Mouse (Mus musculus): ENCODE measurements at regions not wholly inside any gene's neighbourhood (a gene's known extent, or its start where the extent isn't known, plus 50 kb on each side); places are given as distances from the start of the nearest gene placed in this dataset.

GRCm38 (mm10) chr17:45799725-45800124, 66.1 kb upstream of the 1600014C23Rik start:
- Histone ChIP-seq H3K27me3 (ENCODE audit: control insufficient read depth in 1 of 2, insufficient read depth in 2 of 2, low read length in 2 of 2) (peaks cover 7 to 13% of the 10 kb centered on the region in 2 experiments), H3K4me1 (ENCODE audit: control insufficient read depth in 1 of 2, insufficient read depth in 2 of 2, low read length in 2 of 2) (no peaks in the 10 kb centered on the region; a peak in 1 of 4 replicates), H3K27ac (ENCODE audit: control insufficient read depth, low read depth, low read length) (no peak overlapping the region), H3K4me3 (ENCODE audit: control insufficient read depth in 1 of 2, insufficient read depth in 1 of 2, low read depth in 2 of 2, low read length in 2 of 2) (no peak overlapping the region), H3K9ac (ENCODE audit: control insufficient read depth, low read depth, low read length, poor library complexity, severe bottlenecking) (no peak overlapping the region), H3K9me3 (replicated peaks; ENCODE audit: insufficient read depth, low read length) (no peaks in the 10 kb centered on the region), H3K36me3 (ENCODE audit: control insufficient read depth in 1 of 2, insufficient read depth in 2 of 2, low read length in 2 of 2) (no peaks in the 10 kb centered on the region), H3K79me2 (ENCODE audit: control insufficient read depth, insufficient read depth, low read length, poor library complexity) (no peaks in the 10 kb centered on the region)
- TF ChIP-seq POLR2A (IDR thresholded peaks at IDR 0.05; ENCODE audit: control insufficient read depth in 1 of 2, insufficient read depth in 1 of 2, low read depth in 1 of 2, low read length in 2 of 2, poor library complexity in 1 of 2) = no peak
- no peak for TF ChIP-seq GABPA (IDR thresholded peaks at IDR 0.05; ENCODE audit: low read depth, low read length)
- TF ChIP-seq ZNF384 (IDR thresholded peaks at IDR 0.05; ENCODE audit: low read depth, low read length) = no peak
- TF ChIP-seq RAD21 (IDR thresholded peaks at IDR 0.05; ENCODE audit: low read depth, low read length) = no peak
- no peak for TF ChIP-seq TCF12 (IDR thresholded peaks at IDR 0.05; ENCODE audit: low read depth, low read length)
- no peak for TF ChIP-seq POLR2AphosphoS5 (IDR thresholded peaks at IDR 0.05; ENCODE audit: borderline replicate concordance, low read depth, low read length)
- no peak for TF ChIP-seq EP300 (IDR thresholded peaks at IDR 0.05; ENCODE audit: low read depth in 1 of 2, low read length in 2 of 2)
- TF ChIP-seq MEF2A (IDR thresholded peaks at IDR 0.05; ENCODE audit: extremely low read depth, insufficient replicate concordance, low read depth, low read length, poor library complexity, severe bottlenecking) = no peak
- no peak for TF ChIP-seq ZKSCAN1 (IDR thresholded peaks at IDR 0.05; ENCODE audit: low read depth, low read length)
- no peak for DNase-seq (ENCODE audit: low read depth, low spot score)

GRCm38 (mm10) chr17:45798996-45799395, 65.4 kb upstream of the 1600014C23Rik start:
- TF ChIP-seq RCOR1 (IDR thresholded peaks at IDR 0.05; ENCODE audit: low read depth, low read length) (no peak), ZNF384 (IDR thresholded peaks at IDR 0.05; ENCODE audit: low read depth, low read length) (no peak), POLR2AphosphoS5 (IDR thresholded peaks at IDR 0.05; ENCODE audit: borderline replicate concordance, low read depth, low read length) (no peak), ZKSCAN1 (IDR thresholded peaks at IDR 0.05; ENCODE audit: low read depth, low read length) (no peak), CTCF (IDR thresholded peaks at IDR 0.05 in 2 of 3, conservative IDR thresholded peaks at IDR 0.05 in 1 of 3; ENCODE audit: control insufficient read depth in 1 of 3, insufficient read depth in 1 of 3, low read depth in 2 of 3, low read length in 3 of 3, poor library complexity in 1 of 3, severe bottlenecking in 1 of 3) (no peak), MAX (IDR thresholded peaks at IDR 0.05; ENCODE audit: low read length) (no peak), GABPA (IDR thresholded peaks at IDR 0.05; ENCODE audit: low read depth, low read length) (no peak), RAD21 (IDR thresholded peaks at IDR 0.05; ENCODE audit: low read depth, low read length) (no peak), KAT2A (conservative IDR thresholded peaks at IDR 0.05; ENCODE audit: low read depth, low read length) (no peak)
- H3K27ac ChIP-seq (ENCODE audit: control insufficient read depth, low read depth, low read length) = no peak overlapping the region
- no peak overlapping the region for H3K4me3 ChIP-seq (ENCODE audit: control insufficient read depth in 1 of 2, insufficient read depth in 1 of 2, low read depth in 2 of 2, low read length in 2 of 2)
- peaks cover 10 to 14% of the 10 kb centered on the region in 2 experiments for H3K27me3 ChIP-seq (ENCODE audit: control insufficient read depth in 1 of 2, insufficient read depth in 2 of 2, low read length in 2 of 2)
- no peak for DNase-seq (ENCODE audit: low read depth, low spot score)
- H3K36me3 ChIP-seq (ENCODE audit: control insufficient read depth in 1 of 2, insufficient read depth in 2 of 2, low read length in 2 of 2) = no peaks in the 10 kb centered on the region
- H3K9me3 ChIP-seq (replicated peaks; ENCODE audit: insufficient read depth, low read length) = no peaks in the 10 kb centered on the region
- no peaks in the 10 kb centered on the region for H3K79me2 ChIP-seq (ENCODE audit: control insufficient read depth, insufficient read depth, low read length, poor library complexity)
- H3K4me1 ChIP-seq (ENCODE audit: control insufficient read depth in 1 of 2, insufficient read depth in 2 of 2, low read length in 2 of 2) = no peaks in the 10 kb centered on the region; a peak in 1 of 4 replicates
- H3K9ac ChIP-seq (ENCODE audit: control insufficient read depth, low read depth, low read length, poor library complexity, severe bottlenecking) = no peak overlapping the region

GRCm38 (mm10) chr17:45798456-45798855, 64.8 kb upstream of the 1600014C23Rik start:
- Histone ChIP-seq H3K27ac (ENCODE audit: control insufficient read depth, low read depth, low read length) (no peak overlapping the region), H3K27me3 (ENCODE audit: control insufficient read depth in 1 of 2, insufficient read depth in 2 of 2, low read length in 2 of 2) (peaks cover 10 to 14% of the 10 kb centered on the region in 2 experiments), H3K9me3 (replicated peaks; ENCODE audit: insufficient read depth, low read length) (no peaks in the 10 kb centered on the region), H3K4me3 (ENCODE audit: control insufficient read depth in 1 of 2, insufficient read depth in 1 of 2, low read depth in 2 of 2, low read length in 2 of 2) (no peak overlapping the region), H3K4me1 (ENCODE audit: control insufficient read depth in 1 of 2, insufficient read depth in 2 of 2, low read length in 2 of 2) (no peaks in the 10 kb centered on the region; a peak in 1 of 4 replicates), H3K9ac (ENCODE audit: control insufficient read depth, low read depth, low read length, poor library complexity, severe bottlenecking) (no peak overlapping the region), H3K36me3 (ENCODE audit: control insufficient read depth in 1 of 2, insufficient read depth in 2 of 2, low read length in 2 of 2) (no peaks in the 10 kb centered on the region), H3K79me2 (ENCODE audit: control insufficient read depth, insufficient read depth, low read length, poor library complexity) (no peaks in the 10 kb centered on the region)
- DNase-seq (ENCODE audit: low read depth, low spot score) = no peak
- TF ChIP-seq CHD2 (IDR thresholded peaks at IDR 0.05; ENCODE audit: low read length) = no peak
- TF ChIP-seq TAL1 (IDR thresholded peaks at IDR 0.05; ENCODE audit: low read length) = no peak
- no peak for TF ChIP-seq USF1 (IDR thresholded peaks at IDR 0.05; ENCODE audit: low read depth, low read length)
- TF ChIP-seq POLR2AphosphoS2 (IDR thresholded peaks at IDR 0.05; ENCODE audit: low read length) = no peak
- TF ChIP-seq UBTF (IDR thresholded peaks at IDR 0.05; ENCODE audit: borderline replicate concordance, insufficient read depth, low read depth, low read length) = no peak
- no peak for TF ChIP-seq ZNF384 (IDR thresholded peaks at IDR 0.05; ENCODE audit: low read depth, low read length)
- no peak for TF ChIP-seq TCF12 (IDR thresholded peaks at IDR 0.05; ENCODE audit: low read depth, low read length)
- TF ChIP-seq MAFK (IDR thresholded peaks at IDR 0.05; ENCODE audit: borderline replicate concordance, low read depth, low read length) = no peak
- no peak for TF ChIP-seq USF2 (IDR thresholded peaks at IDR 0.05; ENCODE audit: borderline replicate concordance in 1 of 2, insufficient read depth in 1 of 2, low read depth in 1 of 2, low read length in 2 of 2)
- no peak for TF ChIP-seq HCFC1 (IDR thresholded peaks at IDR 0.05; ENCODE audit: low read depth, low read length)
- TF ChIP-seq SIN3A (IDR thresholded peaks at IDR 0.05; ENCODE audit: low read length) = no peak
- TF ChIP-seq POLR2AphosphoS5 (IDR thresholded peaks at IDR 0.05; ENCODE audit: borderline replicate concordance, low read depth, low read length) = no peak
- TF ChIP-seq EP300 (IDR thresholded peaks at IDR 0.05; ENCODE audit: low read depth in 1 of 2, low read length in 2 of 2) = no peak
- TF ChIP-seq ZC3H11A (IDR thresholded peaks at IDR 0.05; ENCODE audit: low read depth, low read length) = no peak
- no peak for TF ChIP-seq ZMIZ1 (IDR thresholded peaks at IDR 0.05; ENCODE audit: low read depth, low read length)
